Mouse (Mus musculus) adrenal gland, adult 8-10 months (tissue): ENCODE results near the gene Tspyl2. TPM values are rescaled to one million over a fixed set of nuclear protein-coding genes. Genes with fewer than 3 reads are reported as not detected.
"Not testable (repeated sequence)": the region's sequence is repeated elsewhere in the genome, so short reads cannot be mapped to it uniquely, and the experiment has no call there.

Experiments
- DNase-seq: peaks from one replicate; pipeline ENCODE4 v3.0.0; 2022
- total RNA-seq, 4 experiments: library from RNA; stranded (reverse); gene quantifications; 2 replicates each; pipeline ENCODE4 v1.2.4; 2022

Tspyl2 gene
- 10 to 100 TPM; 43.6 to 97.6 (median 77.6) TPM for total RNA-seq

DNA sequence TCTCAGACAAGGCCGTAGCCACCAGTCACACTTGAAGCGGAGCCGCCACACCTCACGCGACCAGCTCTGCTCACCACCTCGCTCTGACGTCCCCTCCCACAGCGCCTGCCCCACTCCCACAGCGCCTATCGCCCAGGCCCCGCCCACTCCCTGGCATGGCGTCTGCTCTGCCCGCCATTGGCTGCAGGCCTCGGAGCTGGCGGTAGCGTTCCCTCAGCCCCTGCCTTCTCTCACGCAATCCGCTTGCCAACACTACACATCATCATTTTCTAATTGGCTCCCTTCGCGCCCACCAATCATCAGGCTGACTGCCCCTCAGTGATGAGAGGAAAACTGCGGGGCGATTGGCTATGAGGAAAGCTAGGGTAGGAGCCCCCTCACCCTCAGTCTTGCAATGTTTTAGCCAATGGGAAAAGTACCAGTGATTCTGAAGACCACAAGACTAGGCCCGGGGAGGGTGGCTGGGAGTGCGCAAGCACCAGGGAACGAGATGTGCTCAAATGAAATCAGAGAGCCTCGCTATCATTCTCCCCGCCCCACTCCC, at the start of gene Tspyl2:
Gene Tspyl2 (minus strand): TSS at position 68 of the 544 bp plus-strand sequence.
- peak; percentile 94 for DNase-seq

DNA sequence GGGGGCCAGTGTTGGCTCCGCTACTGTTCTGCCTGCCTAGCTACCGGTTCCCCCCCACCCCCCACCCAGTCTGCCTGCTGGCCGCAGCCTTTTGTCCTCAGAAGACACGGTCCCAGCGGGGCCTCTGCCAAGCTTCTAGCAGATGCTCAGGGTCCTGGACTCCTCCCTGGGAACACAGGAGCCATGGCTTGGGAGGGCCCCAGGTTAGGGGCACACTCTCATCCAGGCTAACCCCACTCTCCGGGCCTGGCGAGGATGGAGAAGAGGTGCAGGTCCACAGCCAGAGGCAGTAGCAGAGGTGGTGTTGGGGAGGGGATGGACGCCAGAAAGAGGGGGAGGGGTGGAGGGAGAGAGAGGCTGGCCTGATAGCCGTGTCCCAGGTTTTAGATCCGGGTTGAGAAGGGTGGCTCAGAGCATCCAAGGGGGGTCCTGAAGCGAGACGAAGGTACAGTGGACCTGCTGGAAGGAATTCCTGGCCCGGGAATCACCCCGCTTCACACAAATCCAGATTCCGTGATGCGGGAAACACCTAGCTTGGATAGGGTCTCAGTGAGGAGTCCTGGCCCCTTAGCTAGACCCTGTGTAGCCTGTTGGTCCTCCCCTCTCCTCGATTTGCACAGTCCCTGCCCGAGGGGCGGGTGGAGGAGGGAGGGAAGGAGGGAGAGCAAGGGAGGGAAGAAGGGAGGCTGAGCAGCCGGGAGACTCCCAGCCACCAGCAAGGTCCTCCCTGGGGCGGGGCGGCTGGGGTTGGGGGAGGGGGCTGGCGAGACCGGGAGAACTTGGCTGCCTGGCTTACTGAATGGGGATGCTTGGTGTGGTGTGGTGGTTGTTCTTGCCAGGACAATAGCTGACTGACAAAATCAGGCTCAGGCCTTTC, 26.4 kb upstream of the Tspyl2 start, which contains the start of gene Gpr173:
Gene Gpr173 (minus strand): TSS at position 308 of the 877 bp plus-strand sequence.
- DNase-seq = no peak

DNA sequence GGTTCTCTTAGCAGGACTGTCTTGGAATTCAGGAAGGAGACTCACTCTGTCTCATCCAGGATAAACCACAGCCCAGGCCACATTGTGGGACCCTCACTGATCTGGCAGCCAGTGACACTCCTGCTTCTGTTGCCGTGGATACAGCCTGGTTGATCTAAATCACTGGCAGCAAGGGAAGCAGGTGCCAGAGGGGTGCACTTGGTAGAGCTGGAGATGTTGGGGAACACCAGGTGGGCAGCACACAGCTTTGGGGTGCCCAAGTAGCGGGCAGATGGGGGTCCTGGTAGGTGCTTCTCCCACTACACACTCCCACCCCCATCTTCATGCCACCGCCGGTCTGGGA, 25.8 kb upstream of the Tspyl2 start:
- DNase-seq = no peak

DNA sequence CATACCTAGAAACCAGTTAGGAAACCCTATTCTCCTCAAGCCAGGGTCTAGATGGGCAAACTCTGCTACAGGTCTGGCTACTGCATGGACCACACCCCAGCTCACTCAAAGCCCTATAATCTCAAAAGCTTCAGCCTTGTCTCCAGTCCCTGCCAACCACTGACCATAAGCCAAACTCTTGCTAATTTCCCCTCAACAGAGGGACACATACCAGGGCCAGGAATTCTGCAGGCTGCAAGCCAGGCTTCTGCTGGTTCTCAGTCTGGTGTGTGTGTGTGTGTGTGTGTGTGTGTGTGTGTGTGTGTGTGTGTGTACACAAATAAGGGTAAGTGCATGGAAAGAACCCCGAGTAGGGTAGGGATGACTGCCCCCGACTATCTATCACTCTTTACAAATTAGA, 24.2 kb upstream of the Tspyl2 start:
- DNase-seq = no peak

DNA sequence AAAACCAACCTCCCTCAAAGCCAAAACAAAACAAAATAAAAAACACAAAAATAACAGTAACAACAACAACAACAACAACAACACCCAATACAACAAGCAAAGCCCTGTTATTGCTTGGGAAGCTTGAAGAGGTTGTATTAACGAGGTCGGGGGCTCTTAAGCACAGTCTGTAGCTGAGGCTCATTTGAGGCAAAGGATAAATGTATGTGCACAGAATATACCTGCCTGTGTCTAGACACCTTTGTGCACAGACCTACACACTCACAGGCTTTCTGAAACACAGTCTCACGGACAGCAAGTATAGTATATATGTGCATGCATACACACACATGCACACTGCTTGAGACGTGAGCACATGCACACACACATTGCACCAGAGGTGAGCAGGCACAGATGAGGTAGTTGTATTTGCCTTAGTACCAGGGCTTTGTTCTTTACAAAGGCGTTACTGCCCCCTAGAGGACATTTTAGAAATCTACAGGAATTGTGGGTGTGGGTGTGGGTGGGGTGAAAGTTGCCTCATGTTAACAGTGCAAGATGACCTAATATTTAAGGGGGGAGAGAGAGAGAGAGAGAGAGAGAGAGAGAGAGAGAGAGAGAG, 10.4 kb upstream of the Tspyl2 start:
- DNase-seq = no peak

GRCm38 (mm10) chrX:152347041-152347440, 4.8 kb upstream of the Tspyl2 start:
- DNase-seq = no peak

DNA sequence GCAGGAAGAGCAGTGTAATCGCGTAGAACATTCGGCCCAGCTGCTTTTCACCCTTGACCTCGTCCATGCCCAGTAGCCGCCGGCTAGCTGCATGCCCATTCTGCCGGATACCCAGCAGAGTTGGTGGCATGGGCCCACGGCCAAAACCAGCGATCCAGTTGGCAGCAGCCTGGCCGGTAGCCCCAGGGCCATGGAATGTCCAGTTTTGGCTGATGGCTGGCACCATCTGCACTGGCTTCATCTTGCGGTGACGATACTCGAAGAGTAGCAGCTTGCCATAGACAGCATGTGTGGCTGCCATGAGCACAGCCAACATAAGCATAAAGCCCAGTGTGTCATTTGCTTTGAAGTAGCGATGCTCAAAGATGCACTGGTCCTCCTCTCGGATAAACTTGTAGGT, 4.4 kb upstream of the Tspyl2 start:
- no peak for DNase-seq

GRCm38 (mm10) chrX:152342903-152343302, 678 bp upstream of the Tspyl2 start:
- DNase-seq = no peak

GRCm38 (mm10) chrX:152341496-152341895, 729 bp downstream of the Tspyl2 start:
- DNase-seq = no peak

DNA sequence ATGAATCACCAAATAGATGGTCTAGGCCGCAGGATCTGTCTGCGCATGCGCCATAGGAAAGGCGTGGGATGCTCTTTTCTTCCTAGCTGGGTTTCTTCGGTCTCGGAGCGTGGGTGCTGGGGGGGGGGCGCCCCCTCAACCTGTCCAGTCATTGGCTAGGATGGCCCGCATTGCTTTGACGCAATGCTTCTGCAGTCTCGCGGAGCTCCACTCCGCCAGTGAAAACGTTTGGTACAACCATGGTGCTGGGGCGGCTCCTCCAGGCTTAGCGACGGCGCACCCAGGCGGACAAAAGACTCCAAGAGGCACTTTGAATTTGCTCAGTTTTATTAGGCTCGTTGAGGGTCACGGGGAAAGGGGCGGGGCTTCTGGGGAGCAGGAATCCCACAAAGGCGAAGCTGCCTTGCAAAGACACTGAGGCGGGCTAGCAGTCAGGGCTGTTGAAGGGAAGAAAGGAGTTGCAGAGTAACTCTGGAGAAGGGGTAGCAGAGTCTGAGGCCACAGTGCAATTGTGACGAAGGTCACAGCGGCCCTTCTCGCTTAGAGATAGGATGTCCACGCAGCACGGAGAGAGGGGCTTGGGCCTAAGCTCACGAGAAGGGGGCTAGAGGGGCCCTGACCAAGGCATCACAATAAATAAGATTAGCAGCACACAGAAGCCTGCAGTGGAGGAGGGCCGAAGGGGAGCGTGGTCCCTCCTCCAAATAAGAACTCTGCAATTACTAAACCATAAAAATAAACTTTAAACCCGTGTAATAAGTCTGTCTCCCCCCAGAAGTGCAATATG, 5.5 kb downstream of the Tspyl2 start:
- DNase-seq = peak; percentile 93

- DNase-seq = not testable (repeated sequence)
Measured at GRCm38 (mm10) chrX:152336123-152336522, 6.1 kb downstream of the Tspyl2 start.

DNA sequence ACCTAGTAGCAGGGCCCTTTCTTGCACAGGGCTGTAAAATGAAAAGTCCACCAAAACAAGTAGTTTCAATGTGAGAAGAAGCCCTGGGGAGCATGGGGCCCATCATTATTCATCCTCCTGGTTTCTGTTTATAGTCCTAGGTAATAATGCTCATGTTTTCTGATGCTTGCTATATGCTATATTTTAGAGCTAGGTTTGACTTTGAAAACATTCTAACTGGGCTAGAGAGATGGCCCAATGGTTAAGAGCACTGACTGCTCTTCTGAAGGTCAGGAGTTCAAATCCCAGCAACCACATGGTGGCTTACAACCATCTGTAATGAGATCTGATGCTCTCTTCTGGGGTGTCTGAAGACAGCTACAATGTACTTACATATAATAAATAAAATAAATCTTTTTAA, 12.8 kb downstream of the Tspyl2 start:
- not testable (repeated sequence) for DNase-seq

GRCm38 (mm10) chrX:152327689-152328052, 14.6 kb downstream of the Tspyl2 start:
- DNase-seq = no peak

GRCm38 (mm10) chrX:152326996-152327688, 15.1 kb downstream of the Tspyl2 start, which contains the start of gene Kantr:
Kantr (minus strand) TSS chrX:152327495.
- DNase-seq = peak; percentile 76

GRCm38 (mm10) chrX:152323584-152323983, 18.6 kb downstream of the Tspyl2 start:
- no peak for DNase-seq

DNA sequence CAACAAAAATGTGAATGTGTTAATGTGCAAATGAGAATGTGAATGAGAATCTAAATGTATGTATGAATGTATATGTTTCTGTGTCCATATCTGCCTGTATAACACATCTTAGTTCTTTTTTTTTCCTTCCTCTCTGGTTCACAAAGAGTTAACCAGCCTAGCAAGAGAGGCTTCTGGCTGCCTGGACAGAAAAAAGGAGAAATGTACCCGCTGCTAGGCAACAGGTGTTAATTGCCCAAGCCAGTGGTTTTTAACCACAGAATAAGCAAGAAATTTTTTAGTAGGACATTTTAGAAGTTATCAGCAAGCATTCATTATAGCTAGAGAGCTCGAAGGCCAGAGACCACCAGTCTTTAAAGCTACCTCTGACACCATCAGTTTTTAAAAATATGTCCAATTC, 19.4 kb downstream of the Tspyl2 start:
- DNase-seq = no peak

- DNase-seq = no peak
Measured at GRCm38 (mm10) chrX:152320535-152320934, 21.7 kb downstream of the Tspyl2 start.

DNA sequence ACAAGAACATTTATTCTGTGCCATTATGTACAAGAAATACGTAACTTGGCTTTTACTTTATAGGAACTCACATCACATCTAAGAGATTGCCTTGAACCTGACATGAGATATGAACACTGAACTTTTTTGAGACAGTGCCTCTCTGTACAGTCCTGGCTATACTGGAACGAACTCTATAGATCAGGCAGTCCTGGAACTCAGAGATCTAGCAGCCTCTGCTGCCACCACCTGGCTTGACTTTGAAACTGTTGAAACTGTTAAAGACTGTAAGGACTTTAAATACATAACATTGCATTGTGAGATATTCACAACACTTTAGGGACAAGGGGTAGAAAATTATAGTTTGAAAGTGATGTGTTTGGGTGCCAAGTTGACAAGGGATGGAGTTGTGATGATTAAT, 34.3 kb downstream of the Tspyl2 start:
- no peak for DNase-seq

GRCm38 (mm10) chrX:152307371-152307770, 34.9 kb downstream of the Tspyl2 start:
- no peak for DNase-seq

DNA sequence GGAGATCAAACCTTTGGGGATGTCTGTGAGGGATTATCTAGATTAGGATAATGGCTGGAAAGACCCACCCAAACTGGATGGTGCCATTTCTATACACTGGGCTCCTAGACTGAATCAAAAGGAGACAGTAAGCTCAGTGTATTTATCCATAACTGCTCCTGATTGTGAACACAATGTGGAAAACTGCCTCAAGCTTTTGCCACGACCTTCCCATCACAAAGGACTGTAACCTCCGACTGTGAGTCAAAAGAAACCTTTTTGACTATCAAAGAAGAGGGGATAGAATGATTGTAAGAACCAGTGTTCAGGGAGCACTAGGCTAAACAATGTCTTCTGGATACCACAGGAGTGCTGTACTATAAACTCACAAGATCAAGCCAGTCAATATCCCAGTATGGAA, 36.0 kb downstream of the Tspyl2 start:
- no peak for DNase-seq

DNA sequence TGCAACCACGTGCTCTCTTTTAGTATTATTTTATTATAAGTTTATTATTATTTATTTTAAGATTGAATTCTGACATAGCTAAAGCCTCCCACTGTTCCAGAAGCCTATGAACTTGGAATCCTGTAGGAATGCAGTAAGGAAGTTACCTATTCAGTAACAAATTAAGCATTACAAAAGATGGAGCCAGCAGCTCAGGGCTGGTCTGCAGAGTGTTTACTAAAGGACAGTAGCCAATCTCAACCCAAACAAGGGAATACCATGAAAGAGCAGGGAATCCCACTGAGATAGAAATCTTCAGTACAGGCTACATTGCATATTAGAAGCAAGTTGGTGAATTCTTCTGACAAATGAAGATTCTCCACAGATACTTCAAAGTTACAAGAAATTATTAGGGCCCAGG, 55.2 kb downstream of the Tspyl2 start:
- not testable (repeated sequence) for DNase-seq
